Mouse (Mus musculus) small intestine, adult 2 months (tissue): ENCODE measurements at regions not wholly inside any gene's neighbourhood (a gene's known extent, or its start where the extent isn't known, plus 50 kb on each side); places are given as distances from the start of the nearest gene placed in this dataset.

Source experiments
- H3K27ac ChIP-seq: fragments of 200-500 bp; 2 replicates; pipeline ENCODE4 v1.5.1; 2012; ENCODE audit warnings: low read depth, low read length, control low read depth, inconsistent platforms; ENCODE audit not compliant: insufficient read depth
- H3K27me3 ChIP-seq: fragments of 200-500 bp; 2 replicates; pipeline ENCODE4 v1.6.1; 2012; ENCODE audit warnings: mild to moderate bottlenecking, moderate library complexity, low read length, inconsistent platforms; ENCODE audit not compliant: control insufficient read depth, insufficient read depth
- H3K36me3 ChIP-seq: fragments of 200-500 bp; 2 replicates; pipeline ENCODE4 v1.6.1; 2012; ENCODE audit warnings: mild to moderate bottlenecking, low read length, control low read depth, inconsistent platforms; ENCODE audit not compliant: control insufficient read depth, insufficient read depth
- H3K4me1 ChIP-seq: fragments of 200-500 bp; 2 replicates; pipeline ENCODE4 v1.6.1; 2012; ENCODE audit warnings: low read length, inconsistent platforms, mixed read lengths; ENCODE audit not compliant: control insufficient read depth, insufficient read depth, insufficient read length
- H3K4me3 ChIP-seq: fragments of 200-500 bp; 2 replicates; pipeline ENCODE4 v1.5.1; 2012; ENCODE audit warnings: low read depth, mild to moderate bottlenecking, control low read depth, inconsistent platforms, low read length, moderate library complexity
- CTCF ChIP-seq: fragments of 200-500 bp; IDR thresholded peaks from 2 replicates; pipeline ENCODE4 v1.5.1; 2012; ENCODE audit warnings: low read depth, mild to moderate bottlenecking, control low read depth, inconsistent platforms, low read length, moderate library complexity, mixed read lengths; ENCODE audit not compliant: insufficient replicate concordance, insufficient read length; ENCODE audit errors: extremely low read depth
- POLR2A ChIP-seq: fragments of 200-500 bp; IDR thresholded peaks from 2 replicates; pipeline ENCODE4 v1.6.1; 2012; ENCODE audit warnings: low read depth, mild to moderate bottlenecking, control low read depth, inconsistent platforms, low read length, moderate library complexity
- WGBS: fragments of 180-500 bp; shearing (Covaris S2); methylation state at CpG from one replicate; pipeline ENCODE4 v1.1.7; 2018; 5-methylcytosine and 5-hydroxymethylcytosine counted together

DNA sequence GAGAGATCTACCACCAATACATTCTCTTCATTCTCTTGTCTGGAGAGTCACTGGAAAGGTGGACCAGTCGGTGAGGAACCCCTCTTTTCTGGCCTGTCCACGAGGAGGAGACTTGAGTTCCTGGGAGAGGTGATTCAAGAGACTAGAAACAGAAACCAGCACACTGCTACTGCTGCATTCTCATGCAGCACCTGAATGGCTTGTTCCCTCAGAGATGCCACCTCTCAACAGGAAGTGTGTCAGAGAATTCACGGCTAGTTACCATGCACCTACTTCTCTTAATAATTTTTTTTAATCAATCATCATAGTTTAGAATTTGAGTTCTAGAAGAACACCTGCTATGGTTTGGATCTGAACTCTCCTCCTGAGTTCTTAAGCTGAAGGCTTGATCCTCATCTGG, 52.0 kb upstream of the Dynlrb2 start:
- no peak overlapping the region for H3K4me3 ChIP-seq
- WGBS = 55% methylated on average over 3 of the region's 3 CpGs
- H3K36me3 ChIP-seq = no peaks in the 10 kb centered on the region
- H3K27ac ChIP-seq = no peak overlapping the region
- no peaks in the 10 kb centered on the region for H3K27me3 ChIP-seq
- no peak for TF ChIP-seq POLR2A
- no peaks in the 10 kb centered on the region for H3K4me1 ChIP-seq

DNA sequence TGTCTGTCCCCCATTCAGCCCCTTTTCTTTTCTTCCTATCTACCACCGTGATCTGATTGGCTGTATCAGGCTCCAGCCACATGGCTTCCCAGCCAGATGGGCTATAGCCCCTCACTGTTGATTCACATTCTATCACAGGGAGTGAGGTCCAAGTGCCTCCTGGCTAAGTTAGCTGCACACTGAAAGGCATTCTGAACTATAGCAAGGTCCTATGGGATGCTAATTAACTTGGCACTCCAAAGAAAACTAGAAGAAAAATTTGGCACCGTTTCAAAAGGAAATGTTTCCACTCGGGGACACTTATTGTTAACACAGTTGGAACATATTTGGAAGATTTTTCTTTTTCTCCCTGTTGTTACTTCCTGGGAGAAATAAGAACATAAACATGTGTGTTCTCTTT, 53.4 kb upstream of the Dynlrb2 start:
- Histone ChIP-seq H3K27me3 (no peaks in the 10 kb centered on the region), H3K4me1 (no peaks in the 10 kb centered on the region), H3K27ac (no peak overlapping the region), H3K4me3 (no peak overlapping the region), H3K36me3 (no peaks in the 10 kb centered on the region)
- WGBS = 44% methylated on average over 3 of the region's 3 CpGs
- TF ChIP-seq CTCF (no peak), POLR2A (no peak)

DNA sequence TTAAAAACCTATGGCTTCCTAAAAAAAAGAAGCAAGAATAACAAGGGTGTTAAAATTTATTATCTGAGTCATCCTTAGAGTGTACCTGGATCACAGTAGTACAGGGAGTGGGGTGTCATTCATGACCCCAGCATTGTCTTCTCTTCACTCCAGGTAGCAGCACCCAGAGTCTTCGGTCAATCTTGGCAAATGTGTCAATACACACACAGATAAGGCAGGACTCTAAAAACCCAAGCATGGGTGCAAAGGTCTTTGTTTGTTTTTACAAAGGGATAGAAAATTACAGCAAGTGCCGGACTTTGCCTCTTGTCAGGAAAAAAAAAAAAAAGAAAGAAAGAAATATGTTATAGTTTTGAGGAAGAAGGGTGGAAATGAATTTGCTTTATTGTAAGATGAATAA, 57.3 kb upstream of the Dynlrb2 start:
- TF ChIP-seq CTCF = no peak
- no peak for TF ChIP-seq POLR2A
- Histone ChIP-seq H3K4me3 (no peak overlapping the region), H3K27ac (no peak overlapping the region), H3K36me3 (no peaks in the 10 kb centered on the region), H3K27me3 (no peaks in the 10 kb centered on the region), H3K4me1 (no peaks in the 10 kb centered on the region)
- WGBS = 28% methylated on average over 2 of the region's 2 CpGs

DNA sequence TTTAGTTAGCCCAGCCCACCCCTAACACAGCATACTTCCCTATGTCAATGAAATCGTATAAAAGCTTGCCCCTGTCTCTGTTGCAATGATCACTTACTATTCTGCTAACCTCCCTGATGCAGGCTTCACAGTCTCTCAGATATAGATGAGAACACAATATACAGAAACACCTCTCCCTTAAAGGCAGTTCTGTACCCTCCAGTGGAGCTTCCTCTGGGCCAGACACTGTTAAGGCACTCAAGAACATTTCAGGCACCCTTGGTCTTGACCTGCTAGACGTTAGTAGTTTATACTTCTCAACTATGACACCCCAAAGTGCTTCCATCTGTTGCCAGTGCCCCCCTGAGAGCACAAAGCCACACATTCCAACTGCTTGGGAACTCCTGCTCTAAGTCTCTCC, 61.9 kb upstream of the Dynlrb2 start:
- TF ChIP-seq POLR2A (no peak), CTCF (no peak)
- 60% methylated on average over 2 of the region's 2 CpGs for WGBS
- H3K4me1 ChIP-seq = no peaks in the 10 kb centered on the region
- no peak overlapping the region for H3K4me3 ChIP-seq
- H3K36me3 ChIP-seq = no peaks in the 10 kb centered on the region
- no peaks in the 10 kb centered on the region for H3K27me3 ChIP-seq
- no peak overlapping the region for H3K27ac ChIP-seq

DNA sequence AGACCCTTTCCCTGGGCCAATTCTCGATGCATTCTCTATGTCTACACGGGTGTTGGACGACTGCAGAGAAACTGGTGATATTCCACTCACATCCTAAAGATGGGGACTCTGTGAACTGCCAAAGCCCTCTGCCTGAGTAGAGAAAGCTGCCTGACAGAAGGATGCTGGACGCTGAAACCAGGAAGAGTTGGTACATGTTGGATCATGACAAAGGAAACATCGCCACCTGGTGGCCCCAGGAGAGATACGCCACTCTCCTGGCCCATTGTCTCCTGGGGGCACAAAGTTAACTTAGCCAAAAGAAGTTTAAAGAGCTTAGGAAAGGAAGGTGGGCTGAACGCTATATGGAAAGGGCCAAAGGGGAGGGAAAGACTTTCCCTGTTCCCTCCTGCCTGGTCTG, 65.9 kb upstream of the Dynlrb2 start:
- no peak overlapping the region for H3K27ac ChIP-seq
- H3K36me3 ChIP-seq = no peaks in the 10 kb centered on the region
- H3K27me3 ChIP-seq = no peaks in the 10 kb centered on the region
- TF ChIP-seq CTCF (peak; percentile 87; the same call in 1 of the 2 replicates), POLR2A (no peak)
- H3K4me3 ChIP-seq = no peak overlapping the region
- H3K4me1 ChIP-seq = no peaks in the 10 kb centered on the region
- 20% methylated on average over 7 of the region's 7 CpGs for WGBS

DNA sequence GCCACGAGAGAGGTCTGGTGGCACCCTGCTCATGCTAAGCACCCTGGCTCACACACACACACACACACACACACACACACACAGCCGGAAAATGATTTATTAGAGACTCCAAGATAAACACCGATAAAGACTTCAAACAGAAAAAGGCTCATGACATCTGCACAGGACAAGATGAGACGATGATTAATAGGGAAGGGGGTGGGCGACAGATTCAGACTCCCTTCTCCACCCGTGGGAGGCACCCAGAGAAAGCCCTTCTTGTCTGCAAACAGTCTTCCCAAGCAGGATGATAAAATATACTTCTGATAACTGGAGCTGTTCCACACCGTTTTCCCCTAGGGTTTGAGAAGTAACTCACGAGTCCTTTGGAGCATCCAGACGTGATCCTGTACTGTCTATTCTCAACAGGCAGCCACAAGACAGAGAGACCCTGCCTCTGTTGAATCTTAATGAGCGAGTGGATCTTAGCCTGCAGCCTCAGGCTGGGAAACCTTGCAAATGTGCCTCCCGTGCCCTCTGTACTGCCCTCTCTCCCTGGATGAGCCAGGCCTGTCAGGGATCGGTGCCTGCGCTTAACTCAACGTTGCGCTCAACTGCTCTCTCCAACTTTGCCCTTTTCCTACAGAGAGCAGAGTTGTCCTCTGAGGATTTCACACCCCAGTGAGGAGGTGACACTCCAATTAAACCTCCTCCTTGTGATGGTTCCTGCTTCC, 69.3 kb upstream of the Dynlrb2 start:
- H3K36me3 ChIP-seq = no peaks in the 10 kb centered on the region
- no peaks in the 10 kb centered on the region for H3K27me3 ChIP-seq
- WGBS = 49% methylated on average over 15 of the region's 15 CpGs
- H3K4me1 ChIP-seq = no peaks in the 10 kb centered on the region
- TF ChIP-seq POLR2A (no peak), CTCF (no peak)
- no peak overlapping the region for H3K27ac ChIP-seq
- H3K4me3 ChIP-seq = no peak overlapping the region

DNA sequence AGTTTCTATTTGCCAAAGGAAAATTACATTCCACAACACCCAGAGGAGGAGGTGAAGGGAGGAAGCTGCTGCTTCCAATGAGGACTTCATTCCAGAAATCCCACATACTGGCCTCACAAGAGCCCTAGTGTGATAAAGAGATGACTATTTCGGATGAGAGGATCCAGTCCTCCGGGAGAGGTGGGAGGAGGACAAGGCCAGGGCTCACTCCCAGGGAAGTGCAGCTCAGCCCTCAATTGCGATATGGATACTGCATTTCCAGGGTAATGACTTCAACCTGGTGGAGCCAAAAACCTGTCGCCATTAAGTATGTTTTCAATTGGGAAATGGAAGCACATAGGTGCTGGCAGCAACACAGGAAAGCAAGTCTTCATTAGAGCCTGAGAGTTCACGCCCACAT, 74.7 kb upstream of the Dynlrb2 start:
- Histone ChIP-seq H3K27ac (no peak overlapping the region), H3K4me1 (no peaks in the 10 kb centered on the region), H3K36me3 (no peaks in the 10 kb centered on the region), H3K4me3 (no peak overlapping the region), H3K27me3 (no peaks in the 10 kb centered on the region)
- 88% methylated on average over 5 of the region's 5 CpGs for WGBS
- no peak for TF ChIP-seq CTCF
- TF ChIP-seq POLR2A = no peak

DNA sequence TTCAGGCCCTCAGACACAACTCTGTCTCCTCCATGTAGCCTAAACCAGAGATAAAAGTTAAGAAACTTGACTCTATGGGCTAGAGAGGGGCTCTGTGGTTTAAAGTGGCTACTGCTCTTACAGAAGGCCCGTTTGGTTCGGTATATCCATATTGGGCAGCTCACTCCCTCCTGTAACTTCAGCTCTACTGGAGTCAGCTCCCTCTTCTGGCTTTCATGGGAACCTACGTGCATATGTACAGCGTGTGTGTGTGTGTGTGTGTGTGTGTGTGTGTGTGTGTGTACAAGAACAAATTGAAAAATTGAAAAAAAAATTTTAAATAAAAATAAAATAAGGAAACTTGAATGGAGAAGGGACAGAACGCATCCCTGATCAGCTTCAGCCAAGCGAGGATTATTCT, 75.1 kb upstream of the Dynlrb2 start:
- WGBS = 81% methylated on average over 6 of the region's 6 CpGs
- Histone ChIP-seq H3K36me3 (no peaks in the 10 kb centered on the region), H3K4me1 (no peaks in the 10 kb centered on the region), H3K4me3 (no peak overlapping the region), H3K27ac (no peak overlapping the region), H3K27me3 (no peaks in the 10 kb centered on the region)
- TF ChIP-seq CTCF (no peak), POLR2A (no peak)
